Mouse (Mus musculus): ENCODE results near the gene Kcnk4.

GRCm38 (mm10) chr19:6941372-6942248 is 7.3 kb upstream of the Kcnk4 start, which contains the start of gene Bad:
- no peak; the same call in 1 of the 2 replicates for TF ChIP-seq POLR2A (IDR thresholded peaks at IDR 0.05; ENCODE audit: control insufficient read depth, extremely low read depth, insufficient read depth, low read length, poor library complexity)
- TF ChIP-seq CTCF (IDR thresholded peaks at IDR 0.05; ENCODE audit: borderline replicate concordance, control insufficient read depth, extremely low read depth, insufficient read depth, low read length, poor library complexity) = peak; percentile 34; the same call in 1 of the 2 replicates

Measured in thymus, adult 2 months (tissue).